Mouse (Mus musculus): ENCODE measurements around the gene Gm20708.
"Not testable (repeated sequence)": the region's sequence is repeated elsewhere in the genome, so short reads cannot be mapped to it uniquely, and the experiment has no call there.

GRCm38 (mm10) chr11:117815850-117816249 is 6.4 kb downstream of the Gm20708 start:
- not testable (repeated sequence) for TF ChIP-seq CTCF (IDR thresholded peaks at IDR 0.05; ENCODE audit: control insufficient read depth, insufficient read depth, low read length); POLR2A (IDR thresholded peaks at IDR 0.05; ENCODE audit: borderline replicate concordance, control insufficient read depth, low read depth, low read length)

Measured in bone marrow, adult 2 months (tissue).